Mouse (Mus musculus): ENCODE measurements around the gene Acr.

Acr gene

DNA sequence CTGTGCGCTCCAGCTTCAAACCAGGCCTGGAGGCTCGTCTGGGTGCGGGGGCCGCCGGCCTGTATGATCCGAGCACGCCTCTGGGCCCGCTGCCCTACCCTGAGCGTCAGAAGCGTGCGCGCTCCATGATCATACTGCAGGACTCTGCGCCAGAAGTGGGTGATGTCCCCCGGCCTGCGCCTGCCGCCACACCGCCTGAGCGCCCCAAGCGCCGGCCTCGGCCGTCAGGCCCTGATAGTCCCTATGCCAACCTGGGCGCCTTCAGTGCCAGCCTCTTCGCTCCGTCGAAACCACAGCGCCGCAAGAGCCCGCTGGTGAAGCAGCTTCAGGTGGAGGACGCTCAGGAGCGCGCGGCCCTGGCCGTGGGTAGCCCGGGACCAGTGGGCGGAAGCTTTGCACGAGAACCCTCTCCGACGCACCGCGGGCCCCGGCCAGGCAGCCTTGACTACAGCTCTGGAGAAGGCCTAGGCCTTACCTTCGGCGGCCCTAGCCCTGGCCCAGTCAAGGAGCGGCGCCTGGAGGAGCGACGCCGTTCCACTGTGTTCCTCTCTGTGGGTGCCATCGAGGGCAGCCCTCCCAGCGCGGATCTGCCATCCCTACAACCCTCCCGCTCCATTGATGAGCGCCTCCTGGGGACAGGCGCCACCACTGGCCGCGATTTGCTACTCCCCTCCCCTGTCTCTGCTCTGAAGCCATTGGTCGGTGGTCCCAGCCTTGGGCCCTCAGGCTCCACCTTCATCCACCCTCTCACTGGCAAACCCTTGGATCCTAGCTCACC is 20.1 kb upstream of the Acr start:
- DNase-seq (ENCODE audit: low spot score) = no peak

DNA sequence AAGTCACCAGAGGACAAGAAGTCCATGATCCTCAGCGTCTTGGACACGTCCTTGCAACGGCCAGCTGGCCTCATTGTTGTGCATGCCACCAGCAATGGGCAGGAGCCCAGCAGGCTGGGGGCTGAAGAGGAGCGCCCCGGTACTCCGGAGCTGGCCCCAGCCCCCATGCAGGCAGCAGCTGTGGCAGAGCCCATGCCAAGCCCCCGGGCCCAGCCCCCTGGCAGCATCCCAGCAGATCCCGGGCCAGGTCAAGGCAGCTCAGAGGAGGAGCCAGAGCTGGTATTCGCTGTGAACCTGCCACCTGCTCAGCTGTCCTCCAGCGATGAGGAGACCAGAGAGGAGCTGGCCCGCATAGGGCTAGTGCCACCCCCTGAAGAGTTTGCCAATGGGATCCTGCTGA is 19.3 kb upstream of the Acr start:
- no peak for DNase-seq (ENCODE audit: low spot score)

DNA sequence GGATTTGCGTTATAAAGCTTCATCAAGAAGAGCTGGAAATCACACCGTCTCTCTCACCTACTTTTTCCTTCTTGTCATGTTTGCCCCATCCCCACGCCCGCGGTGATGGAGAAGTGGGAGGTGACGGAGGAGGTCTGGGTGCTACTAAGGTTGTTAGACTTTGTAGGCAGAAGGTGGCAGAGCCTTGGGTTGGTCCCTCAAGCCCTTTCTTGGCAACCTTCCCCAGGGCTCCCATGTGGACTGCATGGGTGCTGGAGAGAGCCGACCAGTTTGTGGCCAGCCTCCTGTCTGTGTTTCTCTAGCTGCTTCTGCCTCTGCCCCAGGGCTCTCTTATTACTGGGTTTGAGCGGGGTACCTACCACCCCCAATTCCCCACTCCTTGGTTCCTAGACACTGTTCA is 17.6 kb upstream of the Acr start:
- DNase-seq (ENCODE audit: low spot score) = no peak

DNA sequence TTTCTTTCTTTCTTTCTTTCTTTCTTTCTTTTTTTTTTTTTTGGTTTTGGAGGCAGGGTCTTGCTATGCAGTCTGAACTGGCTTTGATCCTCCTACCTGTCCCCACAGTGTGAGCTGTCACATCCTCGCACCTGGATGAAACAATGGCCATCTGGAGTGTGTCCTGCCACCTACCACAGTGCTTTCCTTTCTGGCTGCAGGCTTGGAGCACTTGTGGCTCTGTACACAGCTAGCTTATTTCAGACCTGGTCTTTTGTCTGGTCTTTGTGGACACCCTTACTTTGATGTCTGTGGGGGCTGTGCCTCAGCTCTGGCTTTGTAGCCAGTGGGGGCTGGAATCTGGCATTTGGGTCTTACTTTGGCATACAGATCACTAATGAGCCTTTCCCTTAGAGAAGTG is 16.4 kb upstream of the Acr start:
- DNase-seq (ENCODE audit: low spot score) = no peak

DNA sequence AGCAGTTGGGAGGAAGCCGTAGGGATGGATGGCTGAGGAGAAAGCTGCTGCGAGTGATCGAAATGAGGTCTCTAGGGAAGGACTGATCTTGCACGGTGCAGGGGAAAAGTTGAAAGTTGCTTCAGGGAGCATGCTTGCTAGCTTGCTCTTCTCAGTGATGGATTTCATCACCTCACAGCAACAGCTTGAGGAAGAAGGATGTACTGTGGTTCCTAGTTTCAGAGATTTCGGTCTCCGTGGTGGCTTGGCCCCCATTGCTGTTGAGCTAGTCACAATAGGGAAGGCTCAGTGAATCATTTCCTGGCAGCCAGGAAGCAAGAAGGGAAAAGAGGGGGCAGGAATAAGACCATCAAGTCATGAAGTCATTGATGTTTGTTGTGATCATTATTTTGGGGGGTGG is 12.5 kb upstream of the Acr start:
- DNase-seq (ENCODE audit: low spot score) = no peak

DNA sequence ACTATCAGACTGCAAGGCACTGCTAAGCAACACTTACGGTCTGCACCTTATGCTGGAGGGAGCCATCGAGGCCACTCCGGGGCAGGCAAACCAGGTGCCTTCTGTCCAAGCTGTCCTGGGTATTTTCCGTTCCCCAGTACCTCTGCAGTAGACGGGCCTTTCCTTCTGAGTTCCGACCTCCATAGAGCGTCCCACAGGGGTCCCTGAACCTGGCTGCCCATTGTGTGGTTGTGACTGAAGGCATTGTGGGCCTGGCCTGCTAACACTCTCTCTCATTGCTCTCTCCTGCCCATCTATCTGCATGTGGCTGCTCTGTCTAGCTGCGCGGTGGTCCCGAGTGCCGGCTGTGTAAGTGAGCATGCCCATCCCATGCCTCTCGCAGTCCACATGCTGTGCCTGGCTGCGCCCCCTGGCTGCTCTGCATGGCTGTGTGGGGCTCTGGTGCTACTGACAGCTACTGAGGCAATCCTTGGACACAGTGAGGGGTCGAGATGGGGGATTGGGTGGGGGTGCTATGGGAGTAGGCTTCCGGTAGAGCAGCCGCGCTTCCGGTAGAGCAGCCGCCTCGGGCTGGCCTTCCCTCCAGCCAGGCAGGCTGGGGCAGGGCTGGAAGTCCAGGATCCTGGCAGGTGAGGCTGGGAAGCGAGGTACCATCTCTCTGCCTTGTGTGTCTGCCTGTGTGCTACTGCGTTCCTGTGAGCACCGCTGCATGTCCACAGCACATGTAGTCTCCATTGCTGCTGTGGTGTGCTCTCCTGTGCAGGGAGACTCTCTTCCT is 11.5 kb upstream of the Acr start:
- DNase-seq (ENCODE audit: low spot score) = no peak

DNA sequence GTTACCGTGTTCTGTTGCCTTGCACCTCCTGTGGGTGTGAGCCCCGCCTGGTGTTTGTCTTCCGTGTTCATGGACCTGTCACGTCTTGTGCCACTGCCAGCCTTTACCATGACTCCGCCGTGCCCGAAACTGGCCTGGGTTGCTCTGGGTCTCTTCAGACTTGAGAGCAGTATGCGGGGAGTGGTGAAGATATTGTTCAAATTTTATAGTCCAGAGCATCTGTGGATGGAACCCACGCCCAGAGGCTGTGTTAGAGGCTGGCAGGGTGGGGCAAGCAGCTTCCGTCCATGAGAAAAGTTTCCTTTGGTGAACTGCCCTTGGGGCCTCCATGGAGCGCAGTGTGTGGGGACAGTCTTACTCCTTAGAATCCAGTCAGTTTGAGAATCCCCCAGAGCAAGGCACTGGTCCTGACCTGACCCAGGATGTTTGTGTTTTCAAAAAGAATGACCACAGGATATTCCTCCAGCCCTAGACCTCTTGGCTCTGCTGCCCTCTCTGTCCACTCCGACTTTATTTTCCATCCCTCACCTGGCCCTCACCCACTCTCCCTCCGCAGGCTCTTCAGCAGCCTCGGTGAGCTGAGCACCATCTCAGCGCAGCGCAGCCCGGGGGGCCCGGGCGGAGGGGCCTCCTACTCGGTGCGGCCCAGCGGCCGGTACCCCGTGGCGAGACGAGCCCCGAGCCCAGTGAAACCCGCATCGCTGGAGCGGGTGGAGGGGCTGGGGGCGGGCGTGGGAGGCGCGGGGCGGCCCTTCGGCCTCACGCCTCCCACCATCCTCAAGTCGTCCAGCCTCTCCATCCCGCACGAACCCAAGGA is 10.7 kb upstream of the Acr start:
- DNase-seq (ENCODE audit: low spot score) = no peak

DNA sequence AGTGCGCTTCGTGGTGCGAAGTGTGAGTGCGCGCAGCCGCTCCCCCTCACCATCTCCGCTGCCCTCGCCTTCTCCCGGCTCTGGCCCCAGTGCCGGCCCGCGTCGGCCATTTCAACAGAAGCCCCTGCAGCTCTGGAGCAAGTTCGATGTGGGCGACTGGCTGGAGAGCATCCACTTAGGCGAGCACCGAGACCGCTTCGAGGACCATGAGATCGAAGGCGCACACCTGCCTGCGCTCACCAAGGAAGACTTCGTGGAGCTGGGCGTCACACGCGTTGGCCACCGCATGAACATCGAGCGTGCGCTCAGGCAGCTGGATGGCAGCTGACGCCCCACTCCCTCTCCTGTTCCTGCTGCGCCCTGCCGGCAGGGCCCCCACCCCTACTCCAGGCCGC is 10.1 kb upstream of the Acr start:
- DNase-seq (ENCODE audit: low spot score) = no peak

DNA sequence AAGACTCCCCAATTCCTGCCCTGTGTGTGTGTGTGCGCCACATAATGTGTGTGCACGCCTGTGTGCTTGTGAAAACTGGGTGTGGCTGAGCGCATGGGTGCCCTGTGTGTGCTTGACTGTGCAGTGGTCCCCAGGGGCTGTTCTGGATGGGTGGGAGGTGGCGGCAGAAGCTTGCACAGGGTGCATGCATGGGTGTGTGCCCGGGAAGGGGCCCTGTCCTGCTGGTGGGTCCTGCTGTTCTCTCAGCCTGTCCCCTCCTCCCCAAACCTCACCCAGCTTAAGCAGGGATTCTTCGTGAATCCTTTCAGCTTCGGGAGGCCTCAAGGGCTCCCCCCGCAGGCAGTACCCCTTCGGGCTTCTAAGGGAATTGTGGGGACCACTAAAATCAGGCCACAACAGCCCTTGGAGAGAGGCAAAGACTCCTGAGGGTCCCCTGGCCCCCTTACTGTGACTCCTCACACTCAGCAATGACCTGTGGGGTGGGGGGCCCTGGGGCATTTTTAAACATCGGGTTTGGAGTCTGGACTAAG is 8.9 kb upstream of the Acr start:
- DNase-seq (ENCODE audit: low spot score) = no peak

DNA sequence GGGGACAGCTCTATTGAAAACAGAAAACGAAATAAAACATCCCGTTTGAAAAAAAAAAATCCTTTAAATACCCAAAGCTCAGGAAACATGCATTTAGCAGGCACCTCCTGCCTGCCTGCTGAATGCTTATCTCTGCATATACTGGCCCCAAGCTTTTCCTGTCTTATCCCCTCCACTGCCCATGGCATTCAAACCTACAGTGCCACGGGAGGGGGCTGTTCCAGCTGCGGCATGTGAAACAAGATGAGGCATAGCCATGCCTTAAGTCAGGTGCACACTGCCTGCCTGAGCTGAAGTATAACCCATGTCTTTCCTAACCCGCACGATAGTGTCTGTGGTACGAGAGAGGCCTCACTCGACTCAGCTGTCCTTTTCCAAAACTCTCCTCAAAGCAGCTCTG is 4.0 kb downstream of the Acr start:
- no peak for DNase-seq (ENCODE audit: low spot score)

DNA sequence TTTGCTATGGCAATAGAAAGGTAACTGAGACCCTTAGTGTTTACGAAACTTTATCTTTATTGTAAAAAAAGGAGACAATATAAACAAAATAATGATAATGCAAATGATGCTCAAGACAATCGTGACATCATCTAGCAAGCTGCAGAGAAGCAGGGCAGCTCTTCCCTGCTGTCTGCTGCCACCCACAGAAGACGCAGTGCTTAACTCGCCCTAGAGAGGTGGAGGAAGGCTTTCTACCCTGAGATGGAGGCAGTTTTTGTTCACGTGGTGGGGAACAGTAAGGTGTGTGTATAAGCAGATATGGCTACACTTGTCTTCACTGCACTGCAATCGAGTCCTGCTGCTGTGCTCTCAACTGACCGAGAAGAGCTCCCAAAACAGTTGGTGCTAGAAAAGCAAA is 14.4 kb downstream of the Acr start:
- no peak for DNase-seq (ENCODE audit: low spot score)

DNA sequence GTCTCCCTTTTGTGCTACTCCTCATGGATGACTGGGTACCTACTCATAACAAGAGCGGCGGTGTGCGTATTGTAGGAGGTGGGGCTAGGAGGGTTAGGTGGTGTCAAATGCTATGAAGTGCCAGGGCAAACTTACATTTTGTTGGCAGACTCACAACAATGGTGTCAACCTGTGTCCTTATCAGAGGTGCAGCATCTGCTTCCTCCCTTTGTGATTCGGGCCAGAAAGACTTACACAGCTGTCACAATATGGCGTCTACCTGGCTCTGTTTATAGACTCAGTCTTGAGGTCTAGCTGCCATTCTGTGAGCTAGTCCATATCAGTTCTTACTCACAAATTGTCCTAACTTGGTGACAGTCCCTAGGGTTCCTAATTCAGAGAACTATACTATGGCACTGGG is 17.0 kb downstream of the Acr start:
- no peak for DNase-seq (ENCODE audit: low spot score)

DNA sequence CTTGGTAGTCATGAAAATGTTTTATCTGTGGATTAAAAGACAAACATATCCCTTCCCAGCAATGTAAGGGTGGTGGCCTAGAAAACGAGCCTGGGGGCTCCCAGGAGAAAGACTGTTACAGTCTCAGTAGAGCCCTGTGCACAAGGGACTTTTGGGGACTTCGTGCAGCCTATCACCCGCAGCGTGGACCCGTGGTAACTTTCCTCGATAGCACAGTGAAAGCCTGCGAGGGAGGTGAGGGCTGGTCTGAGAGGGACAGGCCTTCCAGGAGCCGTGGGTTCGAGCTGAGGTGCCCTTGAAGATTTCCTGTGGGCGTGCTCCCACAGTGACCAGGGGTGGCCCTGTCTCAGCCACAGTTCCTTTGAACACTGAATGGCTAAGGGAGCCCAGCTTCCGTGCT is 17.5 kb downstream of the Acr start:
- DNase-seq (ENCODE audit: low spot score) = no peak

DNA sequence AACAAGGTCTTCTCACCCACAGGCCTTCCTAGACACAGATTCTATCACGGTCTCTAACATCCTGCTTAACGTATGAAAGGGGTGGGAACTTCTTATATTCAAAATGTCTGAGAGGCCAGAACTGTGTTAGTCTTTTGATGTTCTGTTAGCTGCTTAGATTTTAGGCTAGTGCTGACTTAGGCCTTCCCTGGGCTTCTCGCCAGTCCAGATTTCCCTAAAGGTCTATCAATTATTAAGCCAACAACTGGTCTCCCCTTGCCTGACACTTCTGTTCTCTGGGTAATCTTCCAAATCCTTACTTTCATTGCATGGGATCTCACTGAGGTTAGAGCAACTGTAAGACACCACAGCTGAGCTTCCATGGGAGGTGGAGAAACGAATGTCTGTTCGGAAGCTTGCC is 21.0 kb downstream of the Acr start:
- DNase-seq (ENCODE audit: low spot score) = no peak

DNA sequence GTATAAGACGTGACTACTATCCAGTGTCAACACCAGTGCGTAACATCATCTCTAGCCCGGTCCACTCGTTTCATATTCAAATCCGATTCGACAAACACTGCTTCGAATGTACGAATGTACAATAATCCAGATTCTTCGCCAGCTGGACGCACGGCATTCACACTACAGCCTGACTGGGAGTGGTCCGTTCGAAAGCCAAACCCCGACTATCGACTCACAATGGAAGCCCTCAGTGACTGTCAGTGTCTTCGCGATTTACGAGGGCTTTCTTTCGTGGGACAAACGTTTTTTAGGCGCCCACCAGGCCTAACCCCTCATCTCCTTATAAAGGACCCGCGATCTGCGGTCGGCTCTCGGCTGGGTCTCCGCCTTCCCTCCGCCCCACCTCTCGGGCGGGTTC is 23.2 kb downstream of the Acr start:
- no peak for DNase-seq (ENCODE audit: low spot score)

DNA sequence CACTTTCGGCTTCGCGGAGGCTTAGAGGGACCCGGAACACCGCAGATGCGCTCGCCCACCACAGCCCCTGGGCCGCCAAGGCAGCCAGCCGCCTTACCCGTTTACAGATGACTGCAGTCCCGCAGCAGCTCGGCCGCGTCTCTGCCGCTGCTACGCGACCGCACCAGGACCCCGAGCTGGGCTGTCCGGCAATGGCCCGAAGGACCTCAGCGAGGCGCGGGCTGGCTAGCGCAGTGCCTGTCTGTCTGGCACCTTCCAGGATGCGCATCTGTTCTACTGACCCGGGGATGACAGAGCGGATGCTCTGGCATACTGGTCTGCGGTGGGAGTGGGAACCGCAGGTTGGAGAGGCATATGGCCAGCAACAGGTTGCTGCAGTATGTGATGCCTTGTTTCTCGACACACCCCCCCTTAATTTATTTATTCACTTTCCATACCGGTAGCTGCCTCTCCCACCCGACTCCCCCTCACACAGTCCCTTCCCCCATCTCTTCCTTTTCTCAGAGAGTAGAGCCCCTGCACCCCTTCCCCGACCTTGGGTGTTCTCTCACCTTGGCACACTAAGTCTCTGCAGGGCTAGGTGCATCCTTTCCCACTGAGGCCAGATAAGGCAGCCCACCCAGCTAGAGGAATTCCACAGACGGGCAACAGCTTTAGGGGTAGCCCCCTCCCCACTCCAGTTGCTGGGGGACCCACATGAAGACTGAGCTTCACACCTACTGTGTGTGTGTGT is 23.8 kb downstream of the Acr start, which contains the start of gene Rabl2:
Gene Rabl2 (minus strand): TSS at position 201 of the 733 bp plus-strand sequence.
- DNase-seq (ENCODE audit: low spot score) = peak; percentile 65

DNA sequence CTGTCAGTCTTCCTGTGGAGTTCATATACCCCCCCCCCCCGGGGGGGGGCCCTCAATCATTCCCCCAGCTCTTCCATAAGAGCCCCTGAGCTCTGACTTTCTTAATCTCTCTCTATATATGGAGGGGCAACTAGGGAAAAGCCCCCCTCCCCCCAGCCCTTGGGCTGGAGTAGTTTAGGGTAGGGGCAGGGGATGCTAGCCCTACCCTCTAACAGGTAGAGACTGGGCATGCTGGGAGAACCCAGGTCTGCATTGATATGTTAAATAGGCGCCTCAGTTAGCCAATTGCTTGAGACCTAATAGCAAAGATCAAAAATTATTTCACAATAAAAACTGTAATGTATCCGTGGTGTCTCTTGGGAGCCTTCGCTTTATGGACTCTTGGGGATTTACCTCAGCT is 24.4 kb downstream of the Acr start:
- no peak for DNase-seq (ENCODE audit: low spot score)

DNA sequence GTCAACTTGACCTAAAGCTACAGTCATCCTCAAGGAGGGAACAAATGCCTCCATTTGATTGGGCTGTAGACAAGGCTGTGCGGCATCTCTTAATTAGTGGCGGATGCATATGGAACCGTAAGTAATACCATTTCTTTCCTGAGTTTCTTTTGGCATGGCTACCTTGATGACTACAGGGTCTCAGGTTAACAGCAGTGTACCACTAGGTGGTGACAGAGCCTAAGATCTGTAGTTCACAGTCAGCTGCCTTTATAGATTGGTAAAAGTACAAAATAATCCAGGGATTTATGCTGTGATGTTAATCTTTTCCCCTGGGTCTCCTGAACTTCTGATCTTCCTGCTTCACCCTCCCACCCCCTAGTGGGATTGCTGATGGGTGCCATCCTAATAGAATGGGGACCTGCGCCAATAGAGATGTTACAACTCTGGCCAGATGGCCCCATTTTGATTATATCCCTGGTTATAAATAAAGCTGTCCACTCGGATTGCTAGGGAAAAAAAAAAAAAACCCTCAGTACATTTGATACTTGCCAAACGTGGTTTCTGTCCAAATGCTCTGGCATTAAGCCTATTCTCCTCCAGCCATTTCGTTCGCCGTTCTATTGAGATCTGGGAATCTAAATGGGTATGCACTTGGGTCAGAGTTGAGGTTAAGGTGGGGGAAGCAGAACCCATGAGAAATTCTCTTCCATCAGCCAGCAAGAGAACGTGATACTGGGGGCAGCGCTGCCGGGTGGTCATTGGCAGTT is 37.9 kb downstream of the Acr start:
- no peak for DNase-seq (ENCODE audit: low spot score)

DNA sequence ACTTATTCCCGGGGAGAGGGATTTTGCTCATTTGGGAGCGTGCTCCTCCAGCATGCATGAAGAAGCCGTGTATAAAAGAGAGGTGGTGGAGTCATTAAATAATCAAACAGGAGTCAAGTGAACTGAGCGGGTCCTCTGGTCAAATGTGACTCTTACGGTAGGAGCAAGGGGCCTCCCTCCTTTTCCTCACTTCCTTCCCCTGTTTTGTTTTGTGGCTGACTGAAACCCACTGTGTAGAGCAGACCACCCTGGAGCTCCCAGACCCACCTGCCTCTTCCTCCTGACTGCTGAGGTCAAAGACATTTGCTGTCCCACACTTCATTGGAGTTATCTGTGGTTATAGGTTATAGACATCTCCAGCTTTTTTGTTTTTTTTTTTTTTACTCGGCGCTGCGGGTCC is 39.4 kb downstream of the Acr start:
- no peak for DNase-seq (ENCODE audit: low spot score)

DNA sequence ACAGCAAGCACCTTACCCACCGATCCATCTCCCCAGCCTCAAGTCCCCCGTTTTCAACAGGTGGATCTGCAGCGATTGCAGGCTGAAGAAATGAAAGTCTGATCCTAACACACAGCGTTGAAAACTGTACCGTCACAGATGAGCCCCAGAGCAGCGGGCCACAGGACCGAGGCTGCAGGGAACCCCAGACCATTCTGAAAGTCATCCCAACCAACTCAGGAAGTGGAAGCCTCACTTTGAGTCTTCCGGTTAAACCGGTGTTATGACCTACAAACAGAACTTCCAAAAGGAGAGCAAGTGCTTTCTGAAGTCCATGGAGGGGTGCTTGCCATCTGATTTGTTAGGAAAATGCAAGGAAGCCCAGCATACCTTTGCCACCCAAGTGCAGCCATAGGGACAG is 39.8 kb downstream of the Acr start:
- DNase-seq (ENCODE audit: low spot score) = no peak

DNA sequence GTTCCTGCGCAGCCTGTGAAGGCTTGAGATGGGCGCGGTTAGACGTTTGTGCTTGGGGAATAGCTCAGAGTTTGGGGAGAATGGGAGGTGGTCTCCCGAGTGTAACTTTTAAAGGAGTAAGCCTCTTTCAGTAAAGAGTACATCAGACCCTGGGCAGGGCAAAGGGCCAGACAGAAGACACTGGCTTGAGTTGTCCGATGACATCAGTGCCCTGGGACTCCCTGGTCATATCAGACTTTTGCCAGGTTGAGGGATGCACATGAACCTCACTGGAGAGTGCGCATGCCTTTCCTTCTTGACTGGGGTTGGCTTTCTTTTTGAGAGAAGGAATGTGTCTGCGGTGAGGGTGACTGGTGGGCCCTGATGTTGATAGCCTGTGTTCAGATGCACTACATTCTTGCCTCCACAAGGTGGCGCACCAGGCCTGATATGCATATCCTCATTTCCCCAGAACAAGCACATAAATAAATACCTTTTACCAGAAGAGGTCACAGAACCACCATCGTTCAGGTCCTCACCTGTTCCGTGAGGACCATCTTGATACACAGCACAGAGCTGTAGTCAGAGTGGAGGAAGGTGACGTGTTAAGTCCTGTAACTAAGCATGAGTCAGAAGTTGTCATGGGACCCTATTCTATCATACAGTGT is 54.3 kb downstream of the Acr start:
- no peak for DNase-seq (ENCODE audit: low spot score)

All from urinary bladder, postnatal 10 days (tissue).